Mouse (Mus musculus): ENCODE data around the gene Prr29.
A peak's percentile ranks its signal among the peaks of the same experiment; 100 is the strongest.

The Prr29 gene

GRCm38 (mm10) chr11:106398481-106398880 is 33.2 kb downstream of the Prr29 start:
- DNase-seq (ENCODE audit: low read depth in 1 of 2, low spot score in 2 of 2), result no peak

- no peak for DNase-seq (ENCODE audit: low read depth in 1 of 2, low spot score in 2 of 2)
Observed at GRCm38 (mm10) chr11:106410011-106410410, 44.7 kb downstream of the Prr29 start.

DNA sequence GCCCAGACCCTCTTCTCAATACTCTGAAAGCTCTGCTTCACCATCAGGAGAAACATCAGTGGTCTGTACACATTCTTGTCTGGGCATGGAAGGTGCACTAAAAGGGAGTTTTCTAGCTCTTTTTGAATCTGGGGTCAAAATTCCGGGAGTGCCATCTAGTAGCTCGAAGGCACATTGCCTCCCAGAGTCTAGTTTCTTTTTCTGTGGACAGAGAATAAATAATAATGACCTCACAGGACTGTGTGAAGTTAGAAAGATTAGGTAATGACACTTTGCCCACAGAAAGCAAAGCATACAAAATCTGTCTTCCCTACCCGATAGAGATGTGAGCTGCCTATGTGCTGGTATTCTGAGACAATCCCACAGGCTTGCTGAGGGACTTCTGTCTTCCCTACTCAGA is 45.2 kb downstream of the Prr29 start:
- no peak for DNase-seq (ENCODE audit: low read depth in 1 of 2, low spot score in 2 of 2)

- DNase-seq (ENCODE audit: low read depth in 1 of 2, low spot score in 2 of 2), result no peak
Observed at GRCm38 (mm10) chr11:106411157-106411556, 45.9 kb downstream of the Prr29 start.

- no peak for DNase-seq (ENCODE audit: low read depth in 1 of 2, low spot score in 2 of 2)
Observed at GRCm38 (mm10) chr11:106412641-106413360, 47.5 kb downstream of the Prr29 start.

GRCm38 (mm10) chr11:106416331-106416730 is 51.1 kb downstream of the Prr29 start:
- DNase-seq (ENCODE audit: low read depth in 1 of 2, low spot score in 2 of 2), result no peak

GRCm38 (mm10) chr11:106417860-106418259 is 52.6 kb downstream of the Prr29 start:
- no peak for DNase-seq (ENCODE audit: low read depth in 1 of 2, low spot score in 2 of 2)

DNA sequence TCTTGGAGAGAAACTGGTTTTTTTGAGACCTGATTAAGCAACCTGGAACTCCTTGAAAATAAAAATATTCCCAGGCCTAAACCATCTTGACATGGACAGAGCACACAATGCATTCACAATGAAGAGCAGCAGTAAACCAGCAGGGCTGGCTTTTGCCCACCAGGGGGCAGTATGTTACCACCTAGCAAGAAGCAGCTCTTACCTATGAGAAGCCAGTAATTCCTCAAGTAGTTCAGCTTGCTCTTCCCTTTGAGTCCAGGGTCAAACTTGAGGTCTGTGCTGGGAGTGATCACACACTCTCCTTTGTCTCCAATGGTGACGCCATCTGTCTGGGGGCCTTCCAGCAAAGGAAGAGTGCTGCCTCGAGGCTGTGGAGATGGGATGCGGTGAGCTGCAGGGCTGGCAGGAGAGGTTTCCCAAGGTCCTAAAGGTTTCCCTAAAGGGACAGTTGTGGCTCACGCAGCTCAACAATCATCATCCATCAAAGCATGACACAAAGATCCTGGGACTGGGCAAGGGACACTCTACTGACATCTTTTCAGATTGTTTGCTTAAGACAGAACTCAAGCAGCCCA is 53.4 kb downstream of the Prr29 start:
- DNase-seq (ENCODE audit: low read depth in 1 of 2, low spot score in 2 of 2), result peak; percentile 42 to 75

GRCm38 (mm10) chr11:106419262-106420102 is 54.2 kb downstream of the Prr29 start:
- DNase-seq (ENCODE audit: low read depth in 1 of 2, low spot score in 2 of 2), result peak; percentile 34 to 53

DNA sequence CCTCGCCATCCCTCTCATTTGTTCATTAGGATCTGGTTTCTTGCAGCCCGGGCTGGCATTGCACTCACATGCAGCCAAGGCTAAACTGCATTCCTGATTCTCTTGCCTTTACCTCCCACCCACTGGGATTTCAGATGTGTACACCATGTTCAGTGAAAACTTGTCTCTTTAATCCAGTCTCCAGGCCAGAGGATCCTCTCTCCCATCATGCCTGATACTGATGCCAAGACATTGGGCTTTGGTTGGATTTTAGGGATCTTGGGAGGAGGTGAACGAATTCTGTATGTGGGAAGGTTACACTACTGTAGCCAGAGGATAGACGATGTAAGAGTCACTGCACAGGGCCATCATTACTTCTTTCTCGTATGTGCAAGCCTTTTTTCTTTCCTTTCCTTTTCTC is 59.9 kb downstream of the Prr29 start:
- no peak for DNase-seq (ENCODE audit: low read depth in 1 of 2, low spot score in 2 of 2)

GRCm38 (mm10) chr11:106426447-106426846 is 61.2 kb downstream of the Prr29 start:
- DNase-seq (ENCODE audit: low read depth in 1 of 2, low spot score in 2 of 2), result no peak
